Mouse (Mus musculus): ENCODE measurements around the gene 9530003J23Rik. TPM values are rescaled to one million over a fixed set of nuclear protein-coding genes. Genes with fewer than 3 reads are reported as not detected.
"Not testable (repeated sequence)": the region's sequence is repeated elsewhere in the genome, so short reads cannot be mapped to it uniquely, and the experiment has no call there.

Gene 9530003J23Rik
- total RNA-seq, 4 experiments from 2014 or later, result not detected

DNA sequence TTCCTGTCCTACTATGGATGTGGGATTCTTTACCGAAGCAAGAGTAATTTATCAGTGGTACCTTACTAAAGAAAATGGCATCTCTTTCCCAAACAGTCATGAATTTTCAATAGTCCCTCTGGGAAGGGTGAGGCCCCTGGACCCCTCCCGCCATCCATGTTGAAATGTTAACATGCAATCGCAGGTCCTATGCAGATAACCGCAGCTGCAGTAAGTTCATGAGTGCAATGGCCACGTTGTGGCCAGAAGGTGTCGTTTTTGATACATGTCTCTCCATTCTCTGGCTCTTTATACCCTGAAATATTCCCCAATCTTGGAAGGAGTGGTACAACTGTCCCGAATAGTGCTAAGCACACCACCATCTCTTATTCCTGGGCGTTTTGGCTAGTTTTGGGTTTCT, 13.4 kb downstream of the 9530003J23Rik start:
- DNase-seq (ENCODE audit: low spot score), result no peak

DNA sequence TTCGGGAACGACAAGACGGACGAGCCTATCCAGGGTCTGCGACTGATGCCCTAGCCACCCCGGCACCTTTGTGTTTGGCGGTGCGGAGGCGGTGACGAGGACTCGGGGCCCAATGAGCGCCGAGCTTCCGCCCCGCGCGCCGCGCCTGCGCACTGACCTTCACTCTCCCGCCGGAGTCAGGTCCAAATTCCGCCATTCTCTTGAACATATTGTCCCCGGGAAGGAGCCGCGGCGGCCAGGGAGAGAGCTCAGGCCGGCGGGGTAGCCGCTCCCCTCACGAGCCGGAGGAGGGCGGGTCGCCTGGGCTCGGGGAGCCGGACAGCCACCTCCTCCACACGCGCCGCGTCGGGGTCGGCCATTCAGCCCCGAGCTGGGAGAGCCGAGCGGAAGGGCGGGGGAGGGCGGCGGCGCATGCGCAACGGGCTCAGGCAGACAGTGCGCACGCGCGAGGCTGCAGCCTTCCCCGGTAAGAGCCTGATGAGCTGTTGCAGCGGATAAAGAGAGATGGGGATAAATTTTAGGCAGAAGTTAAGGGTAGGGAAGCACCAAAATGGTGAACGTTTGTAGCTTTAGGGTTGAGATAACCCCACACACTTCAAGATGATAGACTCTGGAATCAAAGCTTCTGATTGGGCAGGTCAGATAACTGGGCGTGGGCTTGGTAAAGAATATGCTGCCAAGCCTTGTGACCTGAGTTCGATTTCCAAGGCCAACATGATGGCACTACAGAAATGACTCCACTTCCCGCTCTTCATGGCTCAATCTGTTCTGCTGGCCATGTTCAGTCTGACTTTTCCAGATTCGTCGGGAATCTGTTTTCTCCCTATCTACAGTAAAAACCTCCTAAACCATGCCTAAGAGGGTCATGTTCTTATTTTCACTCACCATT, 14.2 kb downstream of the 9530003J23Rik start, which contains the start of gene Yeats4:
Gene Yeats4 (minus strand): TSS at position 406 of the 889 bp plus-strand sequence.
- peak; percentile 94 for DNase-seq (ENCODE audit: low spot score)

DNA sequence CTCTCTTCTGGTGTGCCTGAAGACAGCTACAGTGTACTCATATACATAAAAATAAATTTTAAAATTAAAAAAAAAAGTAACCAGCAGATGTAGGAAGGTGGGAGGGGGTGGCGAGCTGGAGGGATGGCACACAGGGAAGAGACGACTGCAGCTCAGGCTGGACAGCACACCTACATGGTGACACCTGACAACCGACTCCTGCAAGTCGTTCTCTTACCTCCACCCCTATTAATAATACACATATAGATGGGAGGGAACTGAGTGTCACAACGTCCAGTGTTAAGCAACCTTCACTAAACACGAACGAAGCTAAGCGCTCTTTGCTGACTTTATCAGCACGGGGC, 14.8 kb downstream of the 9530003J23Rik start:
- no peak for DNase-seq (ENCODE audit: low spot score)

DNA sequence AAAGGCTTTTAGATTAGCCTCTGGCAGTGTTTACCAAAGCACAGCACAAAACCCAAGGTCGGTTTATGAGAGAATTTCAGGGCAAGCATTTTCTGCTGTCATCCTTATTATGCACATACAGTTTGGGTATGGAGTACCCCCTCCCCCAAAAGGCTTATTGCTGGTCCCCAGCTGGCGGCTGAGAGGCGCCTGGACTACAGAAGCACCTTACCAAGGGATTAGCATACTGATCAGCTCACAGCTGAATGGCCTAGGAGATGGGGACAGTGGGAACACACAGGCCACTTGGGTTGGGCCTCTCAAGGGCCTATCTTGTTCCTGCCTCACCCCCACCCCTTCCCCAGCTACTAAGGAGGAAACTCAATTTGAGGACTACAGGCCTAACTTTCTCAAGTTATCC, 15.7 kb downstream of the 9530003J23Rik start:
- no peak for DNase-seq (ENCODE audit: low spot score)

DNA sequence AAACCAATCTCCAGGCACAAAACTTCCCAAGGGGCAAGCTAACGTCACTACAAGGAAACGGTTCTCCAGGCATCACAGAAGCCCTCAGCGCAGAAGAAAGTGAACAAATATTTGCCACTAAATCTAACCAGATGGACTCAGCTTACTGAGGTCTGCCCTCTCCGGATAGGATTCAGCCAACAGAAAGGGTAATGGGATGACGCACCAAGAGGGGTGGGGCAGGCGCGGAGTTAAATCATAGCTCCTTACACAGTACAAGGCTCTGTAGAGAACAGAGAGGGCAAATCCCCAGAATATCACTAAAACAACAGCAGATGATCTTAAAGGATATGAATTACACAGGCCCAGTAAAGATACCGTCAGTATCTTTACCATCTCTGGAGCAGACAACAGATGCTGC, 20.2 kb downstream of the 9530003J23Rik start:
- DNase-seq (ENCODE audit: low spot score), result no peak

DNA sequence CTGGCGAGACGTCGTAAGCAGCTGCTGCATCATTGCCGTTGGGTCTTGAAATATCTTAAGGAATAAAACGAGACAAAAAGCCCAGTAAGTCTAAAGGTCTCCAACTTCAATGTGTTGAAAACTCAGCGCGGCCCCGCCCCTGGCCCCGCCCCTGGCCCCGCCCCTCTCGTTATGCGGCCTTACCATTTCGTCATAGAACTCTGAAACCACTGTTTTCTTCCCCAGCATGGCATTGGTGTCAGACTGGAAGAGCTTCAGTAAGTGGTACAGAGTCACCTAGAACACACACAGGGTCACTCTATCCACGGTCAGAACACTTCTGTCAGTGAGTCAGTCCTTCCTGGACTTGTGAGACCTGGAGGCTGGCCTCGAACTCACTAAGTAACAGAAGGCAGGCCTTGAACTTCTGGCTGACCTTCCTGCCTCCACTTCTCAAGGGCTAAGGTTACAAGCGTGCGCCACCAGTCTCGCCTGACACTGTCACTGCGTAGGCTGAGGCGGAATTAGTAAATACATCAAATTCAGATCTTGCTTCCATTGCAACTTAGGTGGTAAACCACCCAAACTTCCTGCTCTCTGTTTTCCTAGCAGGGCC, 21.2 kb downstream of the 9530003J23Rik start:
- DNase-seq (ENCODE audit: low spot score), result no peak

DNA sequence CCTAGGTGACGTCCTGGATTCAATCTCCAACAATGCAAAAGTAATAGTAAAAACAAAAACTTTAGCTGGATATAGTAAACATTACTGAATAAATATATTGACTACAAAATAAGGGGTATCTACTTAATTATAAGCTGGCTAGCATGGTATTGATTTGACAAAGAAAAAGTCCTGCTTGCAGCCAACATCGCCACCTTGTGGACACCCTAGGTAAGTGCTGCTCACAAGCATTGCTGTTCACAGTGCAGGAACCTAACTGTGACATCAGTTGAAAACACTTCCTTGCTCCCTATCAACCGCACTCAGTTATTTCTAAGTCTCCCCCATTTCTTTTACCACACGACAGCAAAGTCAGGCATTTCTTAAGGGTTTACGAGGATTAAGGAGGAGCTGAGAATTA, 21.7 kb downstream of the 9530003J23Rik start:
- peak; percentile 29 for DNase-seq (ENCODE audit: low spot score)

DNA sequence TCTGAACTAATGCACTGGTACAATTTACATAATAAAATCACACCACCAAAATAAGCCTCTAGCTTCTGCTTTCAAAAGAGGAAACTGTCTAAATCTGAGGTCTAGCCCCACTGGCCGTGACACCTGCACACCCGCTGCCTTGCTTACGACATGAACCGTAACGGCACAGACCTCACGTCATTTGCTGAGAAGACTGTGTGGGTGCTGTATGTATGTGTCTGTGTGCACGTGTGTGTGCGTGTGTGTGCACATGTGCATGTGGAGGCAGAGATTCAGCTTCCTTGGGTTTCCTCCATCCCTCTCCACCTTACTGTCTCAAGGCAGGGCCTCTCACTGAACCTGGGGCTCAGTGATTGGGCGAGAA, 22.4 kb downstream of the 9530003J23Rik start:
- no peak for DNase-seq (ENCODE audit: low spot score)

DNA sequence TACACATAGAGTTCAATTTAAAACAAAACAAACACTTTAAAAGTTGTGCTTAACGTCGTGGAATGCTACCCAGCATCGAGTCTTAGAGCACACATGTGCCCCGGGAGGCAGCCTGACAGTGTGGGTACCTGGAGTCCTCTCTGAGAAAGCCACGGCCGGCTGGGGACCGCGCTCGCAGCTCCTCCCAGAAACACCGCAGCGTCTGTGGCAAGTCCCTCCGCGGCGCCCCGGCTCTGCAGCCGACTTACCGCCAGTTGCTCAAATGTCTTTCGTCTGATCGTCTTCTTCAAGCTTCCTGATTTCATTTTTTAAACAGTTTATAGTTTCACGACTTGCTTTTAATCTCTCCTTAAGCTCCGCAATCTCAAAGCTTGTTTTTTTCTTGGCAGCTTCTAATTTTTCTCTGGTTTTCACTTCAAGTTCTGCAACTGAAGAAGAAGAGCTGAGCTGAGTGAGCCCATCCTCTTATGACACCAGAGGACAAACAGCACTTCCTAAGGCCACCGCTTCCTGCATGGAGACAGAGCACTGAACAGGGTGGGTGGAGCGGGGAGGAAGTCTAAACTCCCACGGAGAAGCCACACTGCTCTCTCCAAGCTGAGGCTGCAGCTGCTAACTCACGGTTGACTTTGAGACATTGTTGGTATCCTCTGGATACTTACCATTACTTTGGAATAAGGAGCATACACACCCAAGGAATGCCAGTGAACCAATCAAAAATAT, 22.9 kb downstream of the 9530003J23Rik start:
- no peak for DNase-seq (ENCODE audit: low spot score)

DNA sequence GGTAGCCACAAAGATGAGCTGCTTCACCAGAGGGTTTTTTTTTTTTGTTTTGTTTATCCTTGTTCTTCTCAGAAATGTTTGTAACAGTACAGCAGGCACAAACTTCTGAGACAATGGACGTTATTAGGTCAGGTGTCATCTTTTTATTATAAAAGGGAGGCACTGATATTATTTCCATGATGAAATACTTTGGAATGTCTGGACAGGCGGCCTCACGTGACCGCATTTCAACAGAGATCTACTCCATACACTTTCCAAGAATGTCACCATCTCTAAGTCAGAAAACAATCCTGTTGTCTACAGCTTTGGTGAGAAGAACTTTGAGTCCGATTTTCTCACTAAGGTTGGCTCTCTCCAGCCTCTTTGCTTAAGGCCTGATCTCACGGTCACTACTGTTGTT, 27.5 kb downstream of the 9530003J23Rik start:
- DNase-seq (ENCODE audit: low spot score), result no peak

DNA sequence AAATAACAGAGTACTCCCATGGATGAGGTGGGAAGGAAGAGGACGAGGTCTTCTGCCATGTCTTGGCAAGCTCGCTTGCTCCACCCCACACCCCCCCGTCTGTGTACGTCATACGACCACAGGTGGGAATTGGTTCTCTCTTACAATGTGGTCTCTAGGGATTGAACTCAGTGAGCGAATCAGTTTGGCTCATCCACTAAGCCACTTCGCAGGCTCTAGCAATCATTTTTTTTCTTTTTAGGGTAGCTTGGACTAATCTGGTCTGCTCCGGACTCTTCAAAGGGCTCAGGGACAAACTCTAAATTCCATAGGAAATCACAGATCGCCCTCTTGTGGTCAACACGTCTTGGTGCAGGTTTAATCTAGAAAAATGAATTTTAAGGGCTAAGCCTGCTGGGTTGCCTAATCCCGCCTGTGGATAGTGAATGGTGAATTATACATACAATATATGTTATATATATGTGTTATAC, 29.0 kb downstream of the 9530003J23Rik start:
- peak; percentile 66 for DNase-seq (ENCODE audit: low spot score)

DNA sequence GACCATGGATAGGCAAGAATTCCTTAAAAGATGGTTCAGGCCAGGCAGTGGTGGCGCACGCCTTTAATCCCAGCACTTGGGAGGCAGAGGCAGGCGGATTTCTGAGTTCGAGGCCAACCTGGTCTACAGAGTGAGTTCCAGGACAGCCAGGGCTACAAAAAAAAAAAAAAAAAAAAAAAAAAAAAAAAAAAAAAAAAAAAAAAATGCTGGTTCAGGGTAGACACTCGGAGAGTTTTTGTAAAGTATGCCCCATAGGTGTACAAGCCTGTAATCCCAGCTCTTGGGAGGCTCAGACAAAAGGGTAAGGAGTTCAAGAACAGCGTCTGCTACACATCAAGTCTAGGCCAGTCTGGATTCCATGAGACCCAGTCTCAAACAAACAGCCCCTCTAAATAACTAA, 29.7 kb downstream of the 9530003J23Rik start:
- DNase-seq (ENCODE audit: low spot score), result not testable (repeated sequence)

DNA sequence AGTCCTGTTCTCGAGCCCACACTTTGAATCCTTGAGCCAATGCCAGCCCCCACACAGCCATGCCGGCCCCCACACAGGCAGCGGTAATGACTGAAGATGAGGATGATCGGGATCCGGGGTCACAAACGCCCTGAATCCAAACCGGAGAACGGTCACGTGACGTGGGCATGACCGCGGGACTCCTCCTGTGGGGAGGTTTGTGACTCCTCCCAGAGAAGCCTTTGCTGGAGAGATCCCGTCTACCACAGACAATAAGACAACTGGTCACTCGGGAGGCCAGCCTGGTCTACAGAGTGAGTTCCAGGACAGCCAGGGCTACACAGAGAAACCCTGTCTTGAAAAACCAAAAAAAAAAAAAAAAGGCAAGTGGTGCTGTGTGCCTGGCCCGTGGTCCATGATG, 30.3 kb downstream of the 9530003J23Rik start:
- no peak for DNase-seq (ENCODE audit: low spot score)

DNA sequence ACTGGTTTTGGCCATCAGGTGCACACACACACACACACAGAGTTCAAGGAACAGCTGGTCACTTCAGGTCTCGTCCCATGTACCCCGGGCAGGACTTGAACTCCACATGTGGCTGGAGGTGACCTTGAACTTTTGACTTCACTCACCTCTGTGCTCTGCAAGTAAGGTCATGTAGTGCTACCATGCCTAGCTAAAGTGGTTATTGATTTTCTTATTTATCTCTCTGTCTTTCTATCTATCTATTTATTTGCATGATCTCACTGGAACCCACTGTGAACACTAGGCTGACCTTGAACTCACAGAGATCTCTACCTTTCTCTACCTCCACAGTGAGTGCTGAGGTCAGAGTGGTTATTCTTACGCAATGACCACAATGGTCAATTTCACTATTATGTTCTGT, 32.4 kb downstream of the 9530003J23Rik start:
- DNase-seq (ENCODE audit: low spot score), result no peak

DNA sequence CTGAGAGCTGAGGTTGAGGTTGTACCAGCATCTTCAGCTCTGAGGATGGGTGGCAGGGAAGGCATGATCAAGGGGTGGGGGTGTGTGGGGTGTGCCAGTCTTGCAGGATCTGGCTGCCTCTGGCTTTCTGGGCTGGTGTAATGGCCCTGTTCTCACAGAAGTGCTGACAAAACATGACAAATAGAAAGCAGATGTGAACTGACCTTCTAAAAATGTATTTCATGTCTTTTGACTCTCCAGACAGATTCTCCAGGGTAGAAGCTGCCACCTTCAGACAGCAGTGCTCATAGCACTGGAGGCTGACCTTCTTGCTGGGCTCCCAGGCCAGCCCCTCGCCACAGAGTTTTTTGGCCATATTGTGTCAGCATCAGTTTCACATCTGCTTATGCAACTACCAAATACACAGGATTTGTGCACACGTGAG, 34.9 kb downstream of the 9530003J23Rik start:
- no peak for DNase-seq (ENCODE audit: low spot score)

DNA sequence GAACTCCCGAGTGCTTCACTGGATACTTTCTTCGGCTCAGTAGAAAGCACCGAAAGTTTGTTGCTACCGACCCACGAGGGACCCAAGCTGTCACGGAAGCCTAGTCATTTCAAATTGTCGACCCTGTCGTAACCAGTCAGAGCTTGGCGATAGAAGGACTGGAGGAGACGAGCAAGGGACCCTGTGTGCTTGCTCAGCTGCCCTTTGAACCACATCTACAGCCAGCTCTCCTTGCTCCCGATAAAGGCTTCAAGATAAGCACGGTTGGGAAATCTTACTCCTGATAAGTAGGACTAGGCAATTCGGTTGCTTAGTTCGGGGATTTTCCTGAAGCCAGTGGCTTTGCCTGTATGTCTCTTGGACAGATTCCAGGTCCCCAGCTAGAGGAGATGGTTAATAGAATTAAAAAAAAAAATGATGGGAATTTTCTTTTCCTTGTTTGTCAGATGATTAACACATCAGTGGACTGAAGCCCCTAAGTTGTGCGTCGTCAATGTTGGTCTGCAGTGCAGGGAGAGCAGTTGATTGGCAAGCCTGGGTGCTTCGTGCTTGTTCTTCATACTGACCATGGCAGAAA, 35.4 kb downstream of the 9530003J23Rik start:
- no peak for DNase-seq (ENCODE audit: low spot score)

DNA sequence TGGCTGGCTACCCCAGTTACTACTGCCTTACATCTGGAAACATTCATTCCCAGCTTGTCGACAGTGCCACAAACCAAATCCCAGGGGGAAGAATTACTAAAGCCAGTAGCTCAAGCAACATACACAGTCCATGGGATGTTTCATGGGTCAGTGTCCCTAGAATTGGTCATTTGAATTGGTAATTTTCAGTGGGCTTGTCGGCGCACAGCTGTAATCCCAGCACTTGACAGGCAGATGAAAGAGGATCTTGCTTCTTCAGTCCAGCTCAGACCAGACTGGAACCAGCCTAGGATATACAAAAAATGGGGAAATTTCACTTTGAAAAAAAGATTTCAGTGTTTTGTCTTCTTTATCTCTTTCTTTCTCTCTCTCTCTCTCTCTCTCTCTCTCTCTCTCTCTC, 38.8 kb downstream of the 9530003J23Rik start:
- no peak for DNase-seq (ENCODE audit: low spot score)

DNA sequence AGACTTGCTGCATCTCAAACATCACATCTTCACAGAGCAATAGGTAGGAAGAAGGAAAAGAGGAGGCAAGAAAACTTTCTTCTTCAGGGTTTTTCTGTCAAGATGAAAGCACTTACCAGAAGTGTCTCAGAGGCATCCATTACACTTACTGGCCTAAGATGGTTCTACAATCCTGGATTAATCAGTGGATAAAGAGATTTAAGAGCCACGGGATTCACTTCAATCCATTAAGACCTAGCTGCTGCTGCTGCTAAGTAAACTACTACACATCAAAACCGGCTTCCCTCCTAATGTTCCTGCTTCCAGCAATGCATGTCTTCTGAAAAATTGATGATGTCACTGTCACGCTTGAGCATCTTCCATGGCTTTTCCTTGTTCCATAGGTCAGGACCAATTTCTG, 41.8 kb downstream of the 9530003J23Rik start:
- DNase-seq (ENCODE audit: low spot score), result no peak

DNA sequence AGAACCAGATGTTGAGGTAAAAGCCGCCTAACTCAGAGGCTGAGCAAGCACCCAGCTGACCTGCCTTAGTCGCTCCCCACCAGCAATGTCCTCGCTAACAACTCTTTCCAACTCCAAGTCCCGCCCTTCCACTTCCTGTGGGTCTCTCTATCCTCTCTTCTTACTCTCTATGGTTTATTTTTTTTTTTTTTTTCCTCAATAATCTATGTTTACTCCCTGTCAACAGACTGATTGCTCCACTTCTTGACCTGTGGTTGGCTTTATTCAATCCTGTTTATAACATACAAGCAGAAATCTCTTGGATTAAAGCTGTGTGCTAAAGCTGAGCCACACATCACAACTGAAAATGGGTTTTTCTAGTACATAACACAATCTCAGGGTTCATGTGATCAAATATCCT, 42.8 kb downstream of the 9530003J23Rik start:
- DNase-seq (ENCODE audit: low spot score), result no peak

DNA sequence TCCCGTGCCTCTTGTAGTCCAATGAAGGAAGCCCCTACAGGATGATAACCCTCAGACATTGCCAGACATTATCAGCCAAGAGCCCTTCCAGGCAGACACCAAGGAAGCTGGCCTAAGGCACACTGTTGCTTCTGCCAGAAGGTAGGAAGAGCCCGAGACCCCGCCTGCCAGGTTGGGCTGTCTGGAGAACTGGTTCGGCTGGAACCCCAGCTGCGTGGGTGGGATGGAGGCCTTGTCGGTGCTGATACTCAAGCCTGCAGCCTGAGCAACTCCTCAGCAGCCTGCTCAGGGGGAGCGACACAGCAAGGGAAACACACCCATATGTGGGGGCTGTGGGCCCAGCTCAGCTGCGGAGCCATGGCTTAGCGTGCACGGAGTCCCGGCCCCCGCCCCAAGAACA, 43.5 kb downstream of the 9530003J23Rik start:
- no peak for DNase-seq (ENCODE audit: low spot score)

DNA sequence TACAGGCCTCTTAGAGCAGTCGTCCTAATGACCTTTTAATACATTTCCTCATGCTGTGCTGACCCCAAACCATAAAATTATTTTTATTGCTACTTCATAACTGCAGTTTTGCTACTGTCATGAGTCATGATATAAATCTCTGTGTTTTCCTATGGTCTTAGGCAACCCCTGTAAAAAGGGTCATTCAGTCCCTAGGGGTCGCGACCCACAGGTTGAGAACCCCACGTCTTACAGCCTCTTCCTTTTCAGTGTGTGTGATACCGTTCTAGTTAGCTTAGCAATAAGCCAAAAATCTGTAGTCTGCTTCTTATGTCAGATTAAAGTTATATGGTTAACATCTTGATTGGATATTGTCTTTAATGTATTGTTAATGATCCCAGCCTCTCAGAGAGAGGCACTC, 45.1 kb downstream of the 9530003J23Rik start:
- no peak for DNase-seq (ENCODE audit: low spot score)

DNA sequence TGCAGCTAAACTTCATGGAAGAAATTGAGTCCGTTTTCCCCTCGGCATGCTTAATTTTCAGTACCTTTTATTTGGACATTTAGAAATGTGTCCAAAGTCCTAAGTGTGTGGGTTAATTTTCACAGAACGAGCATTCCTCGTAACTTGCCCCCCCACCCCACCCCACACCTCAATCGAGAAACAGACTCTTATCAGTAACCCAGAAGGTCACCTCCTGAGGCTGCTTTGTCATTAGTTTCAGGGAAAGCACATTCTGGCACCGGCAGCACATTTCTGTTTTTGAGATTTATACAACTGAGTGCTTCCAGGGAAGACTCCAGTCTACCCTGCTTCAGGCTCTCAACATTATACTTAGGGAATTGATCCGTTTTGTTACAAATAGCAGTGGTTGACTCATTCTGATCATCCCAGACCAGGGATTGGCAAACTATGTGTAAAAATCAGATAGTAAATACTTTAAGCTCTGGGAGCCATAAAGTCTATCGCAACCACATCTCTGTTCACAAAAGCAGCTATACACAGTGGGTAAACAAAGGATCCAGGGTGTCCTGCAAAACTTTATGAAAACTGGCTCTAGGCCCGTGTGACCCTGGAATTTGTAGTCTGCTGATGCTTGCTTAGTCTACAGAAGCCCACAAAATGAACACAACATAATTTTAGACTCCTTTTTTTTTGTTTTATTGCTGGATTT, 53.0 kb downstream of the 9530003J23Rik start:
- no peak for DNase-seq (ENCODE audit: low spot score)
